Mouse (Mus musculus): ENCODE results near the gene Prkd3. TPM values are rescaled to one million over a fixed set of nuclear protein-coding genes. Genes with fewer than 3 reads are reported as not detected.
A peak's percentile ranks its signal among the peaks of the same experiment; 100 is the strongest.

Prkd3 gene
- polyA plus RNA-seq, 1 experiment from 2014 or later: 44.8 TPM

DNA sequence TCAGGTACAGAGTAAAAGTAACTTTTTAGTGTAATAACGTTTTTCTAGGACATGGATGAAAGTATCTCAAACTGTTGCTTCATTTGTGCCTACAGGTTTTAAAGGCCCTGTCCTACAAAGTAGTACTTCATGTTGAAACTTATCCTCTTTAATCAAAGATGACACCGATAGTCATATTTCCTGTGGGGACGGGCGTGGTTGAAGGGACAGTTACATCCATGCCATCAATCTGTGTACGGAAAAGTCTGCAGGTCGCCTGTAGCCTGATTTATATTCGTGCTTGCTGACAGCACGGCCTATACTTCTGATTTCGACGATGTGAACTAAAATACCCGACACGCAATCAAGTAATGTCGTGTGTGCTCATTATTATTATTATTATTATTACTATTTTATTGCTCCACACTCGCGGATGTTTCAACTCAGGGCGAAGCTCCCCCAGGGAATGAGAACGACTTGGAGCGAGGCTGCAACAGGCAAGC is 849 bp downstream of the Prkd3 start:
- H3K4me3 ChIP-seq (ENCODE audit: low read depth, low read length): peak overlapping the region; percentile 57
- peak overlapping the region; percentile 95 for H3K9ac ChIP-seq (ENCODE audit: low read length)
- no peaks in the 10 kb centered on the region for H3K36me3 ChIP-seq (ENCODE audit: control insufficient read depth, insufficient read depth, low read length)
- under 1% methylated on average over 18 of the region's 18 CpGs for WGBS
- peak overlapping the region; percentile 87 for H3K27ac ChIP-seq (ENCODE audit: low read depth)
- peak overlapping the region; percentile 56 for H3K4me2 ChIP-seq (ENCODE audit: low read length)
- ATAC-seq (replicated peaks; ENCODE audit: low FRiP score, low TSS enrichment, low read depth): no peak
- peaks cover 24% of the 10 kb centered on the region for H3K4me1 ChIP-seq (replicated peaks; ENCODE audit: control insufficient read depth, insufficient read depth, low read length)
- H3K27me3 ChIP-seq (replicated peaks; ENCODE audit: control insufficient read depth, insufficient read depth, low read length): no peaks in the 10 kb centered on the region
- no peak for DNase-seq (ENCODE audit: low spot score)
- no peaks in the 10 kb centered on the region for H3K9me3 ChIP-seq (ENCODE audit: control insufficient read depth, low read length)

DNA sequence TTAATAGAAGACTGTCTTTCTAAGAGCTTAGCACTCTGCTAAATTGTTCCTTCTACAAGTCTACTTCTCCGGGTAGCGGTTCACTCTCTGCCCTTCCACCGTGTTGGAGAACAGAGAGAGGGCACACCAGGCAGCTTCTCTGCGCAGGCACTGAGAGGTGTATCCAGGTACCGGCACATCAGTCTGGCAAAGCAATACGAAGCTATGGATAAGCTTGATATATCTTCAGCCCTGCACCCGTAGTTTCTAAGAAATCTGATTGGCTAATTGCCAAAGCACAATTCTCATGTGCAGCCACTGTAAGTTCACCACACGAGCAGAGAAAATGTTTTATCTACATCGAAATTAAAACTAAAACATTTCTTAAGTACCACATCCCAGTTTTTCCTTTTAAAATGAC is 2.2 kb downstream of the Prkd3 start:
- Histone ChIP-seq H3K27ac (ENCODE audit: low read depth) (no peak overlapping the region), H3K4me3 (ENCODE audit: low read depth, low read length) (peak overlapping the region; percentile 25), H3K9ac (ENCODE audit: low read length) (0 out of 2 replicates have a peak overlapping the region, but pooled peaks have one; percentile 95), H3K4me1 (replicated peaks; ENCODE audit: control insufficient read depth, insufficient read depth, low read length) (peaks cover 24% of the 10 kb centered on the region), H3K36me3 (ENCODE audit: control insufficient read depth, insufficient read depth, low read length) (no peaks in the 10 kb centered on the region), H3K9me3 (ENCODE audit: control insufficient read depth, low read length) (no peaks in the 10 kb centered on the region), H3K27me3 (replicated peaks; ENCODE audit: control insufficient read depth, insufficient read depth, low read length) (no peaks in the 10 kb centered on the region), H3K4me2 (ENCODE audit: low read length) (peak overlapping the region; percentile 56)
- no peak for ATAC-seq (replicated peaks; ENCODE audit: low FRiP score, low TSS enrichment, low read depth)
- WGBS: 40% methylated on average over 9 of the region's 9 CpGs
- DNase-seq (ENCODE audit: low spot score): peak; percentile 58

DNA sequence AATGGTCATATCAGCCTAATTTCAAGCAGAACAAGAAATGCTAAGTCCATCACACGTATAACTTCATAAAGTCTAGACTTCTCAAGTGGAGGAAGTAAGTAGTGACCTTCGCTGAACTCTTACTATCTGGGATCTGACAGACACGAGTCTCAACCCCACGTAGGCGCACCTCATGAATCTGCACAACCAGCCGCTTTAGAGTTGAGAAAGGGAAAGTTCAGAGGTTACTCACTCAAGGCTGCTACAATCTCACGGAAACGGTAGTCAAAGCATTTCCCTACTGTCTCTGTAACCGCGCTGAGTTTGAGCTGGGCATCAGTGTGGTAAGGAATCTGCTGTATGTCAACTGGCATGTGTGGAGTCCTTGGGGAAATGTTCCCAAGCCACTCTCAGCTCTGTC is 4.8 kb downstream of the Prkd3 start:
- Histone ChIP-seq H3K27ac (ENCODE audit: low read depth) (no peak overlapping the region), H3K4me3 (ENCODE audit: low read depth, low read length) (no peak overlapping the region), H3K9ac (ENCODE audit: low read length) (no peak overlapping the region), H3K9me3 (ENCODE audit: control insufficient read depth, low read length) (no peaks in the 10 kb centered on the region), H3K36me3 (ENCODE audit: control insufficient read depth, insufficient read depth, low read length) (peaks cover 24% of the 10 kb centered on the region), H3K4me1 (replicated peaks; ENCODE audit: control insufficient read depth, insufficient read depth, low read length) (peaks cover 24% of the 10 kb centered on the region), H3K4me2 (ENCODE audit: low read length) (no peak overlapping the region), H3K27me3 (replicated peaks; ENCODE audit: control insufficient read depth, insufficient read depth, low read length) (no peaks in the 10 kb centered on the region)
- WGBS: 65% methylated on average over 10 of the region's 10 CpGs
- ATAC-seq (replicated peaks; ENCODE audit: low FRiP score, low TSS enrichment, low read depth) (no peak), DNase-seq (ENCODE audit: low spot score) (no peak)

DNA sequence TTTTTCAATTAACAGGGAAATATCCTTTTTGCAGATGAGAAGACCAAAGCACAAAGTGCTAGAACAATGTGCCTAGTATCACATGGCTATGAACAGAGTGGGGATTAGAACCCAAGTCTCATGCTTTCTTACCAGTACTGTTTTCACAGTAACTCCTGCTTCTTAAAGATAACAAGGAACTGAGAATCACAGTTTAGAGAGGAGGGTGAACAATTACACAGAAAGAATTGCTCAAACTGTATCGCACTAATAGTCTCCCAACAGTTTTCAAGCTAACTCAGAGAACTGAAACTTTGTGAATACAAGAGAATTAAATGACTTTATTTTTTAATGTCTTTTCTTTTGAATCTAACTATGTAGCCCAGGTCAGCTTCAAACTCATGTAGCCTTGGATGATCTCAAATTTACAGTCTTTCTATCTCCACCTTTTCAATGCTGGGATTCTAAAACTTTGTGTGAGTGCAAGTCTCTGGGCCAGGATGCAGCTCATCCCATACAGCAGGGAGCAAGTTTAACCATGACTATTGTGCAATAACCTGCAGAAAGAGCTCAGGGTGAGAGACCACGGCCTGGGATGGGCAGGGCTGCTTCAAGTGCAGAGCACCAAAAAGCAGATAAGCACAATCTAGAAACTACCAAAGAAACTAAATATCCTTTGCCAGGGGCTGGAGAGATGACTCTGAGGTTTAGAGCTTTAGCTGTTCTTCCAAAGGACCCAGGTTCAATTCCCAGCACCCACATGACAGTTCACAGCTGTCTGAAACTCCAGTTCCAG is 5.5 kb downstream of the Prkd3 start:
- DNase-seq (ENCODE audit: low spot score) (no peak), ATAC-seq (replicated peaks; ENCODE audit: low FRiP score, low TSS enrichment, low read depth) (no peak)
- Histone ChIP-seq H3K27me3 (replicated peaks; ENCODE audit: control insufficient read depth, insufficient read depth, low read length) (no peaks in the 10 kb centered on the region), H3K27ac (ENCODE audit: low read depth) (no peak overlapping the region), H3K4me2 (ENCODE audit: low read length) (no peak overlapping the region), H3K36me3 (ENCODE audit: control insufficient read depth, insufficient read depth, low read length) (peaks cover 25% of the 10 kb centered on the region), H3K4me3 (ENCODE audit: low read depth, low read length) (no peak overlapping the region), H3K9me3 (ENCODE audit: control insufficient read depth, low read length) (no peaks in the 10 kb centered on the region), H3K4me1 (replicated peaks; ENCODE audit: control insufficient read depth, insufficient read depth, low read length) (peaks cover 24% of the 10 kb centered on the region), H3K9ac (ENCODE audit: low read length) (no peak overlapping the region)
- WGBS: 87% methylated on average over 2 of the region's 2 CpGs

DNA sequence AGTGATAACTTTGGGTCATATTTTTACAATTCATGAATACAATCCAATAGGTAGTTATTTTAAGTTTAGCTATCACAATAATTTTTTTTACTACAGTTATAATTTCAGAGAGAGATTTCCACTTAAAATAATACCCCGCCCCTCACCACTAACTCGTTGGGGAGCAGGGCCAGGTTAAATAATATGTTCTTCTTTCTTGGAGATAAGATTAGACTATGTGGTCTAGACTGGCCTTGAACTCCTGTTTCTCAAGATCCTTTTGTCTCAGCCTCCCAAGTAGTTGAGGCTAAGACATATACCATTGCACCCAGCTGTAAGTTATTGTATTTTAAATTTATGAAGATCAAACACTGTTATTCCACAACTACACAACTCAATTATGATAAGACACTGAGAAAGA is 7.0 kb downstream of the Prkd3 start:
- H3K4me3 ChIP-seq (ENCODE audit: low read depth, low read length): no peak overlapping the region
- peaks cover 25% of the 10 kb centered on the region for H3K36me3 ChIP-seq (ENCODE audit: control insufficient read depth, insufficient read depth, low read length)
- no peaks in the 10 kb centered on the region for H3K9me3 ChIP-seq (ENCODE audit: control insufficient read depth, low read length)
- 68% methylated on average over 2 of the region's 2 CpGs for WGBS
- H3K4me1 ChIP-seq (replicated peaks; ENCODE audit: control insufficient read depth, insufficient read depth, low read length): peaks cover 19% of the 10 kb centered on the region
- no peak for ATAC-seq (replicated peaks; ENCODE audit: low FRiP score, low TSS enrichment, low read depth)
- H3K9ac ChIP-seq (ENCODE audit: low read length): no peak overlapping the region
- no peak overlapping the region for H3K27ac ChIP-seq (ENCODE audit: low read depth)
- H3K27me3 ChIP-seq (replicated peaks; ENCODE audit: control insufficient read depth, insufficient read depth, low read length): no peaks in the 10 kb centered on the region
- no peak for DNase-seq (ENCODE audit: low spot score)
- no peak overlapping the region for H3K4me2 ChIP-seq (ENCODE audit: low read length)

DNA sequence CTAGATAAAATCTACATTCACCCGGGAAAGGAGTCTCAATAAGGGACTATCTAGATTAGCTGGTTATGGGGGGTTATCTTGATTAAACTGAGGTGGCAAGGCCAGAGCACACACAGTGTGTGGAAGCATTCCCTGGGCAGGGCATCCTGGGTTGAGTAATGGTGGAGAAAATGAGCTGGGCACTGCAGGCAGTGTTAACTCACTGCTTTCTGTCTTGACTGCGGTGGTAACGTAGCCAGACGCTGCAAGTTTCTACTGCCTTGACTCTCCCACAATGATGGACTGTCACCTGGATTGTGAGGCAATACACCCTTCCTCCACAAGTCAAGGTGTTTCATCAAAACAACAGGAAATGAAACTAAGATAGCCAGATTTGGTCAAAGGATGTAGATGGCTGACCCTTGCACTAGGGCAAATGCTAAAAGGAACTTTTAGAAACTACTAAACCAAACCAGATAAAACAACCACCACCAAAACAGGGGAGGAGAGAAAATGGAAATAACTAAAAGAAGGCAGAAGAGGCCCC is 20.8 kb downstream of the Prkd3 start:
- H3K4me3 ChIP-seq (ENCODE audit: low read depth, low read length): no peak overlapping the region
- ATAC-seq (replicated peaks; ENCODE audit: low FRiP score, low TSS enrichment, low read depth) (no peak), DNase-seq (ENCODE audit: low spot score) (no peak)
- H3K36me3 ChIP-seq (ENCODE audit: control insufficient read depth, insufficient read depth, low read length): no peaks in the 10 kb centered on the region
- no peak overlapping the region for H3K9ac ChIP-seq (ENCODE audit: low read length)
- H3K9me3 ChIP-seq (ENCODE audit: control insufficient read depth, low read length): no peaks in the 10 kb centered on the region
- H3K27ac ChIP-seq (ENCODE audit: low read depth): no peak overlapping the region
- WGBS: 88% methylated on average over 4 of the region's 4 CpGs
- no peak overlapping the region for H3K4me2 ChIP-seq (ENCODE audit: low read length)
- H3K27me3 ChIP-seq (replicated peaks; ENCODE audit: control insufficient read depth, insufficient read depth, low read length): no peaks in the 10 kb centered on the region
- peaks cover 3% of the 10 kb centered on the region; the same call in 1 of the 2 replicates for H3K4me1 ChIP-seq (replicated peaks; ENCODE audit: control insufficient read depth, insufficient read depth, low read length)

DNA sequence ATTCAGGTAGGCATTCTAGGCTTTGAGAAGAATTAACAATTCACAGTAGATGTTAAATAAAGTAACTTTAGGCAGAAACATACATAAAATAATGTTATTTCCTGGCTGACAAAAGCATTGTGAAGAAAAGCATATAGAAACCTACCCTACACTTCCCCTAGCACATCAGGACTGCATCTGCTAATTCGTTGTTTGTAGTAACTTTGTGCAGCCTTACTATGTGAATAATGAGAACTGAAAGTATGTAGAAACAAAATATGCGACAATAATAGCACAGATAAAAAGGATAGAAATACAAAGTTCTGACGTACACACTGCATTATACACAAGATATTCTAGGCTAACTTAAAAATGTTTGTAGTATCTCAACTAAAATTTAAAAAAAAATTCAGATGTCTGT is 21.4 kb downstream of the Prkd3 start:
- peaks cover 4% of the 10 kb centered on the region; the same call in 1 of the 2 replicates for H3K4me1 ChIP-seq (replicated peaks; ENCODE audit: control insufficient read depth, insufficient read depth, low read length)
- no peak overlapping the region for H3K4me2 ChIP-seq (ENCODE audit: low read length)
- no peaks in the 10 kb centered on the region for H3K36me3 ChIP-seq (ENCODE audit: control insufficient read depth, insufficient read depth, low read length)
- ATAC-seq (replicated peaks; ENCODE audit: low FRiP score, low TSS enrichment, low read depth) (no peak), DNase-seq (ENCODE audit: low spot score) (no peak)
- no peak overlapping the region for H3K27ac ChIP-seq (ENCODE audit: low read depth)
- H3K9me3 ChIP-seq (ENCODE audit: control insufficient read depth, low read length): no peaks in the 10 kb centered on the region
- no peaks in the 10 kb centered on the region for H3K27me3 ChIP-seq (replicated peaks; ENCODE audit: control insufficient read depth, insufficient read depth, low read length)
- H3K9ac ChIP-seq (ENCODE audit: low read length): no peak overlapping the region
- no peak overlapping the region for H3K4me3 ChIP-seq (ENCODE audit: low read depth, low read length)
- 95% methylated on average over 3 of the region's 3 CpGs for WGBS

DNA sequence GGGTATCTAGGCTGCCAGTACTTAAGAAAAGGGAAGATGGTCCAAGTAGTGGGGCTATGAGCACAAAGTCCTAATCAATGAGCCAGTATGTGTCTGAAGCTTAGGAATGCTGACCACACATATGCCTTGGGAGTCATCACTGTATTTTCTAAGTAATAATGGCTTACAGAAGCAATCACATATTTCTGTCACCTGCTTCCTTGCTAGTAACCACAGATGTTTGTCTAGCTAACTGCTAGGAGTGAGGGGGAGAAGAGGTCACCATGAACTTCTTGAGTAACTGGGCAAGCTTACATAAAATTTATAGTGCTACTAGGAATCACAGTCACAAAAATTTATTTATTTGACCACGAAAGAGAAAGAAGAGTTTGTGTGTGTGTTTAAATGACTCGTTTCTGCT is 22.5 kb downstream of the Prkd3 start:
- H3K9me3 ChIP-seq (ENCODE audit: control insufficient read depth, low read length): no peaks in the 10 kb centered on the region
- H3K9ac ChIP-seq (ENCODE audit: low read length): no peak overlapping the region
- no peak overlapping the region for H3K4me2 ChIP-seq (ENCODE audit: low read length)
- no peak overlapping the region for H3K27ac ChIP-seq (ENCODE audit: low read depth)
- H3K4me1 ChIP-seq (replicated peaks; ENCODE audit: control insufficient read depth, insufficient read depth, low read length): peaks cover 6% of the 10 kb centered on the region; the same call in 1 of the 2 replicates
- 76% methylated on average over 2 of the region's 2 CpGs for WGBS
- no peaks in the 10 kb centered on the region for H3K27me3 ChIP-seq (replicated peaks; ENCODE audit: control insufficient read depth, insufficient read depth, low read length)
- no peak for DNase-seq (ENCODE audit: low spot score)
- no peak for ATAC-seq (replicated peaks; ENCODE audit: low FRiP score, low TSS enrichment, low read depth)
- H3K36me3 ChIP-seq (ENCODE audit: control insufficient read depth, insufficient read depth, low read length): no peaks in the 10 kb centered on the region
- H3K4me3 ChIP-seq (ENCODE audit: low read depth, low read length): no peak overlapping the region
